Mouse (Mus musculus) hindbrain, postnatal 0 days (tissue): Measurements from ENCODE around the gene Tbc1d16. TPM values are rescaled to one million over a fixed set of nuclear protein-coding genes. Genes with fewer than 3 reads are reported as not detected.

Source experiments
- ATAC-seq: fragments of 200-750 bp; cut with Nextera tagmentation; 2 replicates; pipeline ENCODE4 v1.8.0; 2017; ENCODE audit warnings: mild to moderate bottlenecking, moderate TSS enrichment, moderate library complexity
- DNase-seq: peaks from one replicate; pipeline ENCODE4 v3.0.0-alpha.2; 2015; ENCODE audit warnings: low spot score
- H3K27ac ChIP-seq: fragments of 300-500 bp; sonication (generic); 2 replicates; pipeline ENCODE4 v1.5.1; 2014; ENCODE audit warnings: mild to moderate bottlenecking
- H3K27me3 ChIP-seq: fragments of 300-500 bp; sonication (generic); 2 replicates; pipeline ENCODE4 v1.6.1; 2014; ENCODE audit warnings: low read length, mixed read lengths; ENCODE audit not compliant: insufficient read depth
- H3K36me3 ChIP-seq: fragments of 300-500 bp; sonication (generic); 2 replicates; pipeline ENCODE4 v1.6.1; 2014; ENCODE audit warnings: low read length, mixed read lengths; ENCODE audit not compliant: insufficient read depth
- H3K4me1 ChIP-seq: fragments of 300-500 bp; sonication (generic); 2 replicates; pipeline ENCODE4 v1.6.1; 2014; ENCODE audit warnings: antibody characterized with exemption, low read length, mixed read lengths; ENCODE audit not compliant: insufficient read depth
- H3K4me2 ChIP-seq: fragments of 300-500 bp; sonication (generic); 2 replicates; pipeline ENCODE4 v1.6.1; 2014; ENCODE audit warnings: low read depth, mild to moderate bottlenecking, low read length, moderate library complexity, mixed read lengths
- H3K4me3 ChIP-seq: fragments of 300-500 bp; sonication (generic); 2 replicates; pipeline ENCODE4 v1.5.1; 2014; ENCODE audit warnings: low read length
- H3K9ac ChIP-seq: fragments of 300-500 bp; sonication (generic); replicated peaks from 2 replicates; pipeline ENCODE4 v1.6.1; 2014; ENCODE audit warnings: mild to moderate bottlenecking, low read length, moderate library complexity, mixed read lengths
- H3K9me3 ChIP-seq: fragments of 300-500 bp; sonication (generic); 2 replicates; pipeline ENCODE4 v1.6.1; 2016; ENCODE audit warnings: low read length, mixed read lengths
- CTCF ChIP-seq: IDR thresholded peaks from 2 replicates; pipeline ENCODE4 v1.5.1; 2016; ENCODE audit warnings: antibody characterized with exemption, control low read depth, low read depth
- WGBS: fragments of 180-500 bp; shearing (Covaris S2); extraction: QIAGEN DNeasy Blood & Tissue Kit; methylation state at CpG from one replicate; pipeline ENCODE4 v1.1.7; 2014; 5-methylcytosine and 5-hydroxymethylcytosine counted together
- polyA plus RNA-seq: library from polyadenylated mRNA; unstranded; fragments of >200 nt; fragmentation: Nextera tagmentation; extraction: Ambion mirVana; gene quantifications from 2 replicates; pipeline ENCODE4 v1.2.1, GENCODE M21; 2015
- total RNA-seq: library from RNA; depleted of rRNA; stranded (reverse); fragments of >200 nt; gene quantifications from 2 replicates; pipeline ENCODE4 v1.2.3, GENCODE M21; 2014

The Tbc1d16 gene
- total and polyA plus RNA-seq, 2 experiments from 2014 or later, result 42.1 to 161 TPM

DNA sequence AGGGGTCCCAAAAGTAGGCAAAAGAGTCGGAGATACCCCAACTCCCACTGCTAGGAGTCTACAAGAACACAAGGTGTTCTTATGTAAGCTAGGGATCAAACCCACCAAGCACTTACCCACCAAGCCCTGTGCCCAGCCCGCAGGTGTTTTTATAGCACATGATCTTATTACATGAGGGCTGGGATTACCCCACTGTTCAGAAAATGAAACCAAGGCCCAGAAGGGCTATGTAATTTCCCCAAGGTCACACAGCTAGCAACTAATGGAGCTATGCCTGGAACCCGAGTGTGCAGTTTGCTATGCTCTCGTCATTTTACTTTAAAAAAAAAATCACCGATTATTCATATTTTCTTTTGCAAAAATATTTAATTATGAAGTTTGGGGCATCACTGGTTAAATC lies 68.2 kb downstream of the Tbc1d16 start:
- Histone ChIP-seq H3K27ac (no peak overlapping the region), H3K9ac (no peak overlapping the region), H3K4me2 (no peak overlapping the region), H3K4me3 (no peak overlapping the region), H3K4me1 (peaks cover 10% of the 10 kb centered on the region), H3K9me3 (no peaks in the 10 kb centered on the region), H3K27me3 (no peaks in the 10 kb centered on the region), H3K36me3 (no peaks in the 10 kb centered on the region)
- DNase-seq, result no peak
- ATAC-seq, result no peak
- no peak for TF ChIP-seq CTCF
- 86% methylated on average over 5 of the region's 5 CpGs for WGBS

GRCm38 (mm10) chr11:119159496-119159895 lies 68.8 kb downstream of the Tbc1d16 start:
- H3K4me1 ChIP-seq, result peaks cover 10% of the 10 kb centered on the region
- DNase-seq, result no peak
- no peaks in the 10 kb centered on the region for H3K9me3 ChIP-seq
- no peaks in the 10 kb centered on the region for H3K27me3 ChIP-seq
- TF ChIP-seq CTCF, result no peak
- H3K27ac ChIP-seq, result no peak overlapping the region
- WGBS, result 55% methylated on average over 11 of the region's 11 CpGs
- H3K4me2 ChIP-seq, result no peak overlapping the region
- ATAC-seq, result no peak
- H3K4me3 ChIP-seq, result no peak overlapping the region
- H3K9ac ChIP-seq, result no peak overlapping the region
- H3K36me3 ChIP-seq, result 0 out of 2 replicates have a peak, but pooled peaks cover 4% of the 10 kb centered on the region

DNA sequence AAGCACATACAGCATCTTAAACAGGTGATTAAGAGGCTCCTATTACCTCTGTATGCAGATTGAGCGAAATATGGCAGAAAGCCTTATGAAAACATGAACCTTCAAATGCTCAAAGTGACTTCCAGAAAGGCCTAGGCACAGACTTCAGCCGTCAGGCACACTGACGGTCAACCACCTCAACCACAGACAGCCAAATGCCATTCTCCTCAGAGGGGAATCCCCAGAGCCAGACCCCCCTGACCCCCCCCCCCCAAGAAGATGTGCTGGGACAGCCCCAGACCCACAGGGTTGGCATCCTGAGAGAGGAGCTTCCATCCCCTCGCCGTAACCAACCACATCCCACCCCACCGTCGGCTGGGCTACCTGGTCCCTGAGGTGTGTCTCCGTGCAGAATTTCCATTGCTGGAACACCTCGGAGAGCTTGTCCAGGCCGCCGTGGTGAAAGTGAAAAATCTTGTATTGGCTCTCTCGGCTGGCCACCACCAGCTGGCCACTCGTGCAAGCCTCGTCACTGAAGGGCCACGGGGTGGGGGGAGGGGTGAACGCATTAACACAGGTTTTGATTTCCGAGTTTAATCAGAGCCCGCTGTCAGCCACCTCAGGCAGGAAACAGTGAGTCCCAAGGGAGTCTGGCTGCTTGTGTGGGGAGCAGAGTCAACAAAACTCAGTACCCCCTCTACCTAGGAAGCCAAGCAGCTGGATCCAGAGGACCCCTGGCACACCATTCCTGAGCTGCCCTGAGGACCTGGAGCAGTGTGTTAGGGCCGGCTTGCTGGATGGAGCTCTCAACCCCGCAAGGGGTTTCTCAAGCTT lies 70.7 kb downstream of the Tbc1d16 start:
- no peak for ATAC-seq

GRCm38 (mm10) chr11:119156481-119157254 lies 71.6 kb downstream of the Tbc1d16 start:
- DNase-seq (peak; percentile 66), ATAC-seq (peak; percentile 73)
- H3K27ac ChIP-seq, result peak overlapping the region; percentile 49
- 19% methylated on average over 24 of the region's 24 CpGs for WGBS
- H3K36me3 ChIP-seq, result peaks cover 13% of the 10 kb centered on the region; the same call in 1 of the 2 replicates
- no peak for TF ChIP-seq CTCF
- peaks cover 10% of the 10 kb centered on the region for H3K4me1 ChIP-seq
- no peaks in the 10 kb centered on the region for H3K9me3 ChIP-seq
- H3K4me2 ChIP-seq, result peak overlapping the region; percentile 24
- no peak overlapping the region; the same call in 1 of the 2 replicates for H3K9ac ChIP-seq
- H3K4me3 ChIP-seq, result no peak overlapping the region
- H3K27me3 ChIP-seq, result no peaks in the 10 kb centered on the region

More for the DNA sequence above, 70.7 kb downstream of the Tbc1d16 start:
- H3K4me2 ChIP-seq, result peak overlapping the region; percentile 24
- H3K4me1 ChIP-seq, result peaks cover 10% of the 10 kb centered on the region
- DNase-seq, result peak; percentile 50
- no peaks in the 10 kb centered on the region for H3K9me3 ChIP-seq
- no peak overlapping the region for H3K4me3 ChIP-seq
- no peak overlapping the region; the same call in 1 of the 2 replicates for H3K9ac ChIP-seq
- peak overlapping the region; percentile 49 for H3K27ac ChIP-seq
- no peak for TF ChIP-seq CTCF
- H3K27me3 ChIP-seq, result no peaks in the 10 kb centered on the region
- 23% methylated on average over 20 of the region's 20 CpGs for WGBS
- H3K36me3 ChIP-seq, result 0 out of 2 replicates have a peak, but pooled peaks cover 11% of the 10 kb centered on the region

DNA sequence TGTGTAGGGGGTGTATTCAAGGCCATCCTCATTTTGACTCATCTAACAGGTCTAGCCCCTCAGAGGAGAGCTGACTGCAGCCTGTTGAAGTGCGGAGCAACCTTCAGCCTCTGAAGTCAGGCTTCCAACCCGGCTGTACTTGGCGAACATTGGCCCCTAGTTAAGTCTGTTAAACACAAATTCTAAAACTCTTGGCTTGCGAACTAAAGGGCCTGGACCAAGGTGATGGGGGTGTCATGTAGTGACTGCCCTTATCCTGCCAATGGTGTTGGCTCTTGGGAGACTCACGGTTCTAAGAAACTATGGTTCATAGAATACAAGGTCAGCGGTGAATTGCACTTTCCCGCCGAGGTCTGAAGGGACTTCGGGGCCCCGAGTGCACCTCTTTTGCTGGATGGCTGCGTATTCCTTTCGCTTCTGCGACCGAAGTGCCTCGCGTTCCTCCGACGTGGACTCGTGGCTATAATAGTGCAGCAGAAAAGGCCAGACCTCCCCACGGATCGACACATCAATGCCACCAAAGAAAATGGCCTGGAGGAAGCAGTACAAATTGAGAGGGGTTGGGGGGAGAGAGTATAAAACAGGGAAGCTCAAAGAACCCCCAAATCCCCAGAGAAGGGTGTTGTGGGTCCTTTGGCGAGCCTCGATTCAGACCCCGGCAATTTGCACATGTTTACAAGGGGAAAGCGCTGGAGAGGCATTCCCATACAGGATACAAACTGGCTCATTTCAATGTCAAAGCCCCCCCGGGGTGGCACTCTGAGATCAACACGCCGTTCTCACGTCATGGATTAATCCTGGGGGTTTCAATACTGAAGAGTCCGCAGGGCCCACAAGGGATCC lies 72.4 kb downstream of the Tbc1d16 start:
- no peak overlapping the region for H3K4me2 ChIP-seq
- ATAC-seq (no peak), DNase-seq (no peak)
- H3K4me3 ChIP-seq, result no peak overlapping the region
- H3K27ac ChIP-seq, result peak overlapping the region; percentile 49
- no peak overlapping the region for H3K9ac ChIP-seq
- TF ChIP-seq CTCF, result no peak
- H3K36me3 ChIP-seq, result peaks cover 16% of the 10 kb centered on the region
- peaks cover 10% of the 10 kb centered on the region for H3K4me1 ChIP-seq
- 42% methylated on average over 30 of the region's 30 CpGs for WGBS
- H3K27me3 ChIP-seq, result no peaks in the 10 kb centered on the region
- no peaks in the 10 kb centered on the region for H3K9me3 ChIP-seq

- WGBS, result 55% methylated on average over 14 of the region's 14 CpGs
- DNase-seq, result no peak
- H3K9ac ChIP-seq, result no peak overlapping the region
Measured at GRCm38 (mm10) chr11:119152321-119152831, 75.9 kb downstream of the Tbc1d16 start.

More at GRCm38 (mm10) chr11:119152321-119152831, 75.9 kb downstream of the Tbc1d16 start:
- no peak for ATAC-seq
- Histone ChIP-seq H3K36me3 (peaks cover 44% of the 10 kb centered on the region), H3K27me3 (no peaks in the 10 kb centered on the region), H3K9me3 (no peaks in the 10 kb centered on the region), H3K4me1 (peaks cover 2% of the 10 kb centered on the region; the same call in 1 of the 2 replicates), H3K4me3 (no peak overlapping the region), H3K4me2 (no peak overlapping the region), H3K27ac (no peak overlapping the region)
- TF ChIP-seq CTCF, result no peak
